Mouse (Mus musculus) intestine, embryonic 14.5 days (tissue): Measurements from ENCODE around the gene Gm49325. TPM values are rescaled to one million over a fixed set of nuclear protein-coding genes. Genes with fewer than 3 reads are reported as not detected.
A peak's percentile ranks its signal among the peaks of the same experiment; 100 is the strongest.

Experiments
- ATAC-seq: fragments of 200-750 bp; cut with Nextera tagmentation; replicated peaks from 2 replicates; pipeline ENCODE4 v1.8.0; 2017; ENCODE audit warnings: low read depth, moderate number of reproducible peaks, moderate TSS enrichment, moderate library complexity; ENCODE audit not compliant: low FRiP score, low TSS enrichment
- DNase-seq: peaks from one replicate; pipeline ENCODE4 v3.0.0-alpha.2; 2018; ENCODE audit warnings: low spot score
- H3K27ac ChIP-seq: fragments of 300-500 bp; sonication (generic); 2 replicates; pipeline ENCODE4 v1.5.1; 2014; ENCODE audit warnings: low read depth, mild to moderate bottlenecking, control low read depth
- H3K27me3 ChIP-seq: fragments of 300-500 bp; sonication (generic); replicated peaks from 2 replicates; pipeline ENCODE4 v1.6.1; 2014; ENCODE audit warnings: low read length, control low read depth; ENCODE audit not compliant: control insufficient read depth, insufficient read depth
- H3K36me3 ChIP-seq: fragments of 300-500 bp; sonication (generic); 2 replicates; pipeline ENCODE4 v1.6.1; 2014; ENCODE audit warnings: low read length, control low read depth; ENCODE audit not compliant: control insufficient read depth, insufficient read depth
- H3K4me1 ChIP-seq: fragments of 300-500 bp; sonication (generic); replicated peaks from 2 replicates; pipeline ENCODE4 v1.6.1; 2014; ENCODE audit warnings: low read length, control low read depth, mixed read lengths; ENCODE audit not compliant: control insufficient read depth, insufficient read depth
- H3K4me2 ChIP-seq: fragments of 300-500 bp; sonication (generic); 2 replicates; pipeline ENCODE4 v1.6.1; 2014; ENCODE audit warnings: low read length
- H3K4me3 ChIP-seq: fragments of 300-500 bp; sonication (generic); 2 replicates; pipeline ENCODE4 v1.5.1; 2014; ENCODE audit warnings: low read depth, low read length, control low read depth, mixed read lengths
- H3K9ac ChIP-seq: fragments of 300-500 bp; sonication (generic); 2 replicates; pipeline ENCODE4 v1.6.1; 2014; ENCODE audit warnings: mild to moderate bottlenecking, low read length
- H3K9me3 ChIP-seq: fragments of 300-500 bp; sonication (generic); 2 replicates; pipeline ENCODE4 v1.6.1; 2016; ENCODE audit warnings: low read length, control low read depth; ENCODE audit not compliant: control insufficient read depth
- WGBS: fragments of 180-500 bp; shearing (Covaris S2); extraction: QIAGEN DNeasy Blood & Tissue Kit; methylation state at CpG from one replicate; pipeline ENCODE4 v1.1.7; 2014; 5-methylcytosine and 5-hydroxymethylcytosine counted together
- polyA plus RNA-seq: library from polyadenylated mRNA; unstranded; fragments of >200 nt; fragmentation: Nextera tagmentation; extraction: Ambion mirVana; gene quantifications from 2 replicates; pipeline ENCODE4 v1.2.1, GENCODE M21; 2014

Gm49325 gene
- polyA plus RNA-seq, 1 experiment from 2014 or later = 2.0 TPM

GRCm38 (mm10) chr10:77624570-77624995 lies 18.6 kb downstream of the Gm49325 start:
- DNase-seq (no peak), ATAC-seq (no peak)
- Histone ChIP-seq H3K27ac (no peak overlapping the region), H3K4me2 (no peak overlapping the region), H3K9ac (no peak overlapping the region), H3K9me3 (no peaks in the 10 kb centered on the region), H3K4me3 (no peak overlapping the region), H3K4me1 (peaks cover 20% of the 10 kb centered on the region; the same call in 1 of the 2 replicates), H3K27me3 (no peaks in the 10 kb centered on the region), H3K36me3 (peaks cover 11% of the 10 kb centered on the region)
- WGBS = 73% methylated on average over 7 of the region's 7 CpGs

- Histone ChIP-seq H3K9me3 (no peaks in the 10 kb centered on the region), H3K9ac (no peak overlapping the region), H3K4me3 (no peak overlapping the region), H3K27ac (no peak overlapping the region), H3K36me3 (peaks cover 11% of the 10 kb centered on the region), H3K27me3 (no peaks in the 10 kb centered on the region), H3K4me1 (peaks cover 20% of the 10 kb centered on the region; the same call in 1 of the 2 replicates), H3K4me2 (no peak overlapping the region)
- DNase-seq (no peak), ATAC-seq (no peak)
- 78% methylated on average over 7 of the region's 7 CpGs for WGBS
Observed at GRCm38 (mm10) chr10:77626036-77626435, 20.0 kb downstream of the Gm49325 start.

- 78% methylated on average over 7 of the region's 7 CpGs for WGBS
- H3K9me3 ChIP-seq = no peaks in the 10 kb centered on the region
- H3K4me1 ChIP-seq = peaks cover 20% of the 10 kb centered on the region; the same call in 1 of the 2 replicates
- DNase-seq (no peak), ATAC-seq (no peak)
- H3K36me3 ChIP-seq = peaks cover 16% of the 10 kb centered on the region
- no peak overlapping the region for H3K27ac ChIP-seq
- H3K4me2 ChIP-seq = no peak overlapping the region
- H3K4me3 ChIP-seq = no peak overlapping the region
- no peaks in the 10 kb centered on the region for H3K27me3 ChIP-seq
- no peak overlapping the region for H3K9ac ChIP-seq
Observed at GRCm38 (mm10) chr10:77626591-77626990, 20.6 kb downstream of the Gm49325 start.

- peaks cover 24% of the 10 kb centered on the region for H3K36me3 ChIP-seq
- DNase-seq (peak; percentile 88), ATAC-seq (peak; percentile 26)
- no peak overlapping the region for H3K4me3 ChIP-seq
- no peak overlapping the region for H3K9ac ChIP-seq
- H3K27me3 ChIP-seq = no peaks in the 10 kb centered on the region
- no peak overlapping the region for H3K4me2 ChIP-seq
- 54% methylated on average over 2 of the region's 2 CpGs for WGBS
- no peaks in the 10 kb centered on the region for H3K9me3 ChIP-seq
- peaks cover 20% of the 10 kb centered on the region; the same call in 1 of the 2 replicates for H3K4me1 ChIP-seq
- H3K27ac ChIP-seq = no peak overlapping the region
Observed at GRCm38 (mm10) chr10:77627497-77627896, 21.5 kb downstream of the Gm49325 start.

- ATAC-seq (no peak), DNase-seq (no peak)
- Histone ChIP-seq H3K4me1 (peaks cover 7% of the 10 kb centered on the region; the same call in 1 of the 2 replicates), H3K9me3 (no peaks in the 10 kb centered on the region), H3K36me3 (peaks cover 37% of the 10 kb centered on the region), H3K27me3 (no peaks in the 10 kb centered on the region), H3K4me3 (no peak overlapping the region), H3K9ac (no peak overlapping the region), H3K27ac (no peak overlapping the region), H3K4me2 (no peak overlapping the region)
- WGBS = 83% methylated on average over 3 of the region's 3 CpGs
Observed at GRCm38 (mm10) chr10:77629163-77629562, 23.2 kb downstream of the Gm49325 start.

- no peak overlapping the region for H3K9ac ChIP-seq
- H3K27me3 ChIP-seq = no peaks in the 10 kb centered on the region
- H3K4me1 ChIP-seq = no peaks in the 10 kb centered on the region; the same call in 1 of the 2 replicates
- no peak for DNase-seq
- no peak overlapping the region for H3K4me3 ChIP-seq
- no peak overlapping the region for H3K4me2 ChIP-seq
- no peak for ATAC-seq
- 85% methylated on average over 1 of the region's 1 CpGs for WGBS
- peaks cover 41% of the 10 kb centered on the region for H3K36me3 ChIP-seq
- no peak overlapping the region for H3K27ac ChIP-seq
- no peaks in the 10 kb centered on the region for H3K9me3 ChIP-seq
Observed at GRCm38 (mm10) chr10:77629970-77630369, 24.0 kb downstream of the Gm49325 start.

GRCm38 (mm10) chr10:77634016-77634415 lies 28.0 kb downstream of the Gm49325 start:
- Histone ChIP-seq H3K9ac (no peak overlapping the region), H3K4me3 (no peak overlapping the region), H3K9me3 (no peaks in the 10 kb centered on the region), H3K27ac (no peak overlapping the region), H3K27me3 (no peaks in the 10 kb centered on the region), H3K4me1 (no peaks in the 10 kb centered on the region; the same call in 1 of the 2 replicates), H3K4me2 (no peak overlapping the region), H3K36me3 (peaks cover 73% of the 10 kb centered on the region)
- DNase-seq (no peak), ATAC-seq (no peak)
- 78% methylated on average over 6 of the region's 6 CpGs for WGBS

GRCm38 (mm10) chr10:77634452-77635231 lies 28.6 kb downstream of the Gm49325 start:
- 70% methylated on average over 13 of the region's 13 CpGs for WGBS
- no peak overlapping the region for H3K9ac ChIP-seq
- H3K27me3 ChIP-seq = no peaks in the 10 kb centered on the region
- DNase-seq = no peak
- H3K4me1 ChIP-seq = no peaks in the 10 kb centered on the region; the same call in 1 of the 2 replicates
- no peak for ATAC-seq
- H3K4me2 ChIP-seq = no peak overlapping the region
- H3K4me3 ChIP-seq = no peak overlapping the region
- H3K36me3 ChIP-seq = peaks cover 73% of the 10 kb centered on the region
- H3K27ac ChIP-seq = no peak overlapping the region
- no peaks in the 10 kb centered on the region for H3K9me3 ChIP-seq
